Mouse (Mus musculus) liver, adult 2 months (tissue): ENCODE results near the gene Adk.

Experiments used
- CTCF ChIP-seq: fragments of 200-500 bp; IDR thresholded peaks from 2 replicates; pipeline ENCODE4 v1.5.1; 2011; ENCODE audit warnings: low read depth, low read length, control low read depth
- POLR2A ChIP-seq: fragments of 200-500 bp; IDR thresholded peaks from 2 replicates; pipeline ENCODE4 v1.6.1; 2011; ENCODE audit warnings: low read length, control low read depth; ENCODE audit not compliant: insufficient read depth; ENCODE audit errors: extremely low read depth

- no peak for TF ChIP-seq CTCF
- no peak for TF ChIP-seq POLR2A
Measured at GRCm38 (mm10) chr14:21367095-21367494, 314.7 kb downstream of the Adk start.
